Mouse (Mus musculus): ENCODE measurements around the gene Wnt5b. TPM values are rescaled to one million over a fixed set of nuclear protein-coding genes. Genes with fewer than 3 reads are reported as not detected.

Wnt5b gene
- polyA plus RNA-seq, 1 experiment from 2014 or later: 5.5 TPM

- Histone ChIP-seq H3K36me3 (ENCODE audit: control insufficient read depth, insufficient read depth, low read length) (no peaks in the 10 kb centered on the region), H3K27ac (ENCODE audit: low read length) (no peak overlapping the region), H3K9ac (ENCODE audit: low read length) (no peak overlapping the region), H3K27me3 (ENCODE audit: control insufficient read depth, insufficient read depth, low read depth, low read length) (no peaks in the 10 kb centered on the region), H3K4me1 (replicated peaks; ENCODE audit: control insufficient read depth, insufficient read depth, low read length) (0 out of 2 replicates have a peak, but pooled peaks cover 4% of the 10 kb centered on the region), H3K4me2 (ENCODE audit: low read depth, low read length) (no peak overlapping the region), H3K4me3 (ENCODE audit: low read length) (no peak overlapping the region), H3K9me3 (ENCODE audit: control insufficient read depth, low read length) (no peaks in the 10 kb centered on the region)
- ATAC-seq (ENCODE audit: low read depth): no peak
- 54% methylated on average over 14 of the region's 14 CpGs for WGBS
These were observed 148.5 kb downstream of the Wnt5b start for GRCm38 (mm10) chr6:119395421-119396308.

GRCm38 (mm10) chr6:119392836-119393235 lies 151.3 kb downstream of the Wnt5b start:
- Histone ChIP-seq H3K4me1 (replicated peaks; ENCODE audit: control insufficient read depth, insufficient read depth, low read length) (peaks cover 9% of the 10 kb centered on the region; the same call in 1 of the 2 replicates), H3K36me3 (ENCODE audit: control insufficient read depth, insufficient read depth, low read length) (no peaks in the 10 kb centered on the region), H3K27ac (ENCODE audit: low read length) (no peak overlapping the region), H3K9ac (ENCODE audit: low read length) (no peak overlapping the region), H3K4me3 (ENCODE audit: low read length) (no peak overlapping the region), H3K27me3 (ENCODE audit: control insufficient read depth, insufficient read depth, low read depth, low read length) (no peaks in the 10 kb centered on the region), H3K4me2 (ENCODE audit: low read depth, low read length) (no peak overlapping the region), H3K9me3 (ENCODE audit: control insufficient read depth, low read length) (no peaks in the 10 kb centered on the region)
- WGBS: 65% methylated on average over 9 of the region's 9 CpGs
- no peak for ATAC-seq (ENCODE audit: low read depth)

GRCm38 (mm10) chr6:119390728-119391127 lies 153.4 kb downstream of the Wnt5b start:
- no peaks in the 10 kb centered on the region for H3K9me3 ChIP-seq (ENCODE audit: control insufficient read depth, low read length)
- H3K9ac ChIP-seq (ENCODE audit: low read length): no peak overlapping the region
- no peak overlapping the region for H3K27ac ChIP-seq (ENCODE audit: low read length)
- H3K4me2 ChIP-seq (ENCODE audit: low read depth, low read length): no peak overlapping the region
- no peak overlapping the region for H3K4me3 ChIP-seq (ENCODE audit: low read length)
- no peaks in the 10 kb centered on the region for H3K27me3 ChIP-seq (ENCODE audit: control insufficient read depth, insufficient read depth, low read depth, low read length)
- H3K4me1 ChIP-seq (replicated peaks; ENCODE audit: control insufficient read depth, insufficient read depth, low read length): peaks cover 17% of the 10 kb centered on the region
- 91% methylated on average over 4 of the region's 4 CpGs for WGBS
- H3K36me3 ChIP-seq (ENCODE audit: control insufficient read depth, insufficient read depth, low read length): no peaks in the 10 kb centered on the region
- ATAC-seq (ENCODE audit: low read depth): no peak

GRCm38 (mm10) chr6:119389089-119389488 lies 155.1 kb downstream of the Wnt5b start:
- Histone ChIP-seq H3K36me3 (ENCODE audit: control insufficient read depth, insufficient read depth, low read length) (no peaks in the 10 kb centered on the region), H3K27me3 (ENCODE audit: control insufficient read depth, insufficient read depth, low read depth, low read length) (no peaks in the 10 kb centered on the region), H3K9me3 (ENCODE audit: control insufficient read depth, low read length) (no peaks in the 10 kb centered on the region), H3K9ac (ENCODE audit: low read length) (peak overlapping the region; percentile 72), H3K27ac (ENCODE audit: low read length) (peak overlapping the region; percentile 77), H3K4me3 (ENCODE audit: low read length) (peak overlapping the region; percentile 78), H3K4me1 (replicated peaks; ENCODE audit: control insufficient read depth, insufficient read depth, low read length) (peaks cover 14% of the 10 kb centered on the region), H3K4me2 (ENCODE audit: low read depth, low read length) (peak overlapping the region; percentile 62)
- 17% methylated on average over 10 of the region's 10 CpGs for WGBS
- 0 out of 2 replicates have a peak, but pooled peaks have one; percentile 2 for ATAC-seq (ENCODE audit: low read depth)

GRCm38 (mm10) chr6:119388650-119389012 lies 155.5 kb downstream of the Wnt5b start:
- Histone ChIP-seq H3K9ac (ENCODE audit: low read length) (peak overlapping the region; percentile 88), H3K4me1 (replicated peaks; ENCODE audit: control insufficient read depth, insufficient read depth, low read length) (peaks cover 14% of the 10 kb centered on the region), H3K4me2 (ENCODE audit: low read depth, low read length) (peak overlapping the region; percentile 62), H3K9me3 (ENCODE audit: control insufficient read depth, low read length) (no peaks in the 10 kb centered on the region), H3K4me3 (ENCODE audit: low read length) (peak overlapping the region; percentile 78), H3K27ac (ENCODE audit: low read length) (peak overlapping the region; percentile 85), H3K27me3 (ENCODE audit: control insufficient read depth, insufficient read depth, low read depth, low read length) (no peaks in the 10 kb centered on the region), H3K36me3 (ENCODE audit: control insufficient read depth, insufficient read depth, low read length) (no peaks in the 10 kb centered on the region)
- 0% methylated on average over 28 of the region's 53 CpGs for WGBS
- peak; percentile 99 for ATAC-seq (ENCODE audit: low read depth)

- ATAC-seq (ENCODE audit: low read depth): peak; percentile 82
- peak overlapping the region; percentile 85 for H3K27ac ChIP-seq (ENCODE audit: low read length)
- no peaks in the 10 kb centered on the region for H3K27me3 ChIP-seq (ENCODE audit: control insufficient read depth, insufficient read depth, low read depth, low read length)
- H3K36me3 ChIP-seq (ENCODE audit: control insufficient read depth, insufficient read depth, low read length): no peaks in the 10 kb centered on the region
- H3K9ac ChIP-seq (ENCODE audit: low read length): peak overlapping the region; percentile 88
- no peaks in the 10 kb centered on the region for H3K9me3 ChIP-seq (ENCODE audit: control insufficient read depth, low read length)
- under 1% methylated on average over 43 of the region's 76 CpGs for WGBS
- peak overlapping the region; percentile 78 for H3K4me3 ChIP-seq (ENCODE audit: low read length)
- peaks cover 14% of the 10 kb centered on the region for H3K4me1 ChIP-seq (replicated peaks; ENCODE audit: control insufficient read depth, insufficient read depth, low read length)
- H3K4me2 ChIP-seq (ENCODE audit: low read depth, low read length): peak overlapping the region; percentile 62
These were observed 156.1 kb downstream of the Wnt5b start for GRCm38 (mm10) chr6:119387801-119388649.

GRCm38 (mm10) chr6:119386821-119387220 lies 157.3 kb downstream of the Wnt5b start:
- H3K27ac ChIP-seq (ENCODE audit: low read length): no peak overlapping the region
- no peaks in the 10 kb centered on the region for H3K36me3 ChIP-seq (ENCODE audit: control insufficient read depth, insufficient read depth, low read length)
- no peak overlapping the region for H3K4me3 ChIP-seq (ENCODE audit: low read length)
- H3K4me1 ChIP-seq (replicated peaks; ENCODE audit: control insufficient read depth, insufficient read depth, low read length): peaks cover 14% of the 10 kb centered on the region
- no peak overlapping the region for H3K9ac ChIP-seq (ENCODE audit: low read length)
- H3K9me3 ChIP-seq (ENCODE audit: control insufficient read depth, low read length): no peaks in the 10 kb centered on the region
- 94% methylated on average over 1 of the region's 1 CpGs for WGBS
- ATAC-seq (ENCODE audit: low read depth): no peak
- no peaks in the 10 kb centered on the region for H3K27me3 ChIP-seq (ENCODE audit: control insufficient read depth, insufficient read depth, low read depth, low read length)
- H3K4me2 ChIP-seq (ENCODE audit: low read depth, low read length): peak overlapping the region; percentile 62; the same call in 1 of the 2 replicates

- Histone ChIP-seq H3K36me3 (ENCODE audit: control insufficient read depth, insufficient read depth, low read length) (no peaks in the 10 kb centered on the region), H3K9ac (ENCODE audit: low read length) (no peak overlapping the region), H3K27ac (ENCODE audit: low read length) (no peak overlapping the region), H3K9me3 (ENCODE audit: control insufficient read depth, low read length) (no peaks in the 10 kb centered on the region), H3K4me3 (ENCODE audit: low read length) (no peak overlapping the region), H3K4me1 (replicated peaks; ENCODE audit: control insufficient read depth, insufficient read depth, low read length) (peaks cover 14% of the 10 kb centered on the region), H3K4me2 (ENCODE audit: low read depth, low read length) (no peak overlapping the region), H3K27me3 (ENCODE audit: control insufficient read depth, insufficient read depth, low read depth, low read length) (no peaks in the 10 kb centered on the region)
- WGBS: 82% methylated on average over 4 of the region's 4 CpGs
- ATAC-seq (ENCODE audit: low read depth): no peak
These were observed 157.7 kb downstream of the Wnt5b start for GRCm38 (mm10) chr6:119386421-119386820.

- H3K27me3 ChIP-seq (ENCODE audit: control insufficient read depth, insufficient read depth, low read depth, low read length): no peaks in the 10 kb centered on the region
- H3K27ac ChIP-seq (ENCODE audit: low read length): no peak overlapping the region
- no peak overlapping the region for H3K4me3 ChIP-seq (ENCODE audit: low read length)
- WGBS: 80% methylated on average over 1 of the region's 1 CpGs
- H3K36me3 ChIP-seq (ENCODE audit: control insufficient read depth, insufficient read depth, low read length): no peaks in the 10 kb centered on the region
- no peak overlapping the region for H3K9ac ChIP-seq (ENCODE audit: low read length)
- no peaks in the 10 kb centered on the region for H3K9me3 ChIP-seq (ENCODE audit: control insufficient read depth, low read length)
- no peak for ATAC-seq (ENCODE audit: low read depth)
- H3K4me1 ChIP-seq (replicated peaks; ENCODE audit: control insufficient read depth, insufficient read depth, low read length): peaks cover 14% of the 10 kb centered on the region
- no peak overlapping the region for H3K4me2 ChIP-seq (ENCODE audit: low read depth, low read length)
These were observed 158.5 kb downstream of the Wnt5b start for GRCm38 (mm10) chr6:119385668-119386067.

Data from lung, embryonic 16.5 days (tissue).